Mouse (Mus musculus) heart, embryonic 14.5 days (tissue): Measurements from ENCODE around the gene Lhb. TPM values are rescaled to one million over a fixed set of nuclear protein-coding genes. Genes with fewer than 3 reads are reported as not detected.
A peak's percentile ranks its signal among the peaks of the same experiment; 100 is the strongest.

Experiments
- ATAC-seq: fragments of 200-750 bp; cut with Nextera tagmentation; 2 replicates; pipeline ENCODE4 v1.8.0; 2017; ENCODE audit warnings: low read depth, moderate TSS enrichment; ENCODE audit not compliant: insufficient number of reproducible peaks, insufficient read depth, low FRiP score
- H3K27ac ChIP-seq, 2 experiments: fragments of 200-500 bp in 1 of 2; fragments of 300-500 bp in 1 of 2; sonication (generic) in 1 of 2; replicated peaks in 1 of 2; 2 replicates each; pipeline ENCODE4 v1.5.1; 2012 to 2014; ENCODE audit warnings: low read depth in 2 of 2, low read length in 2 of 2, control low read depth in 1 of 2, mild to moderate bottlenecking in 1 of 2, mixed read lengths in 1 of 2; ENCODE audit not compliant: control insufficient read depth in 1 of 2, insufficient read depth in 1 of 2
- H3K27me3 ChIP-seq: fragments of 300-500 bp; sonication (generic); 2 replicates; pipeline ENCODE4 v1.6.1; 2014; ENCODE audit warnings: mild to moderate bottlenecking, low read length, control low read depth; ENCODE audit not compliant: control insufficient read depth, insufficient read depth
- H3K36me3 ChIP-seq: fragments of 300-500 bp; sonication (generic); 2 replicates; pipeline ENCODE4 v1.6.1; 2014; ENCODE audit warnings: mild to moderate bottlenecking, control low read depth, low read length, mixed read lengths; ENCODE audit not compliant: control insufficient read depth, insufficient read depth
- H3K4me1 ChIP-seq, 2 experiments: fragments of 200-500 bp in 1 of 2; fragments of 300-500 bp in 1 of 2; sonication (generic) in 1 of 2; 2 replicates each; pipeline ENCODE4 v1.6.1; 2012 to 2014; ENCODE audit warnings: low read length in 2 of 2, control low read depth in 1 of 2, mixed read lengths in 1 of 2; ENCODE audit not compliant: control insufficient read depth in 2 of 2, insufficient read depth in 2 of 2
- H3K4me2 ChIP-seq: fragments of 300-500 bp; sonication (generic); 2 replicates; pipeline ENCODE4 v1.6.1; 2014; ENCODE audit warnings: mild to moderate bottlenecking, low read length
- H3K4me3 ChIP-seq, 2 experiments: fragments of 200-500 bp in 1 of 2; fragments of 300-500 bp in 1 of 2; sonication (generic) in 1 of 2; 2 replicates each; pipeline ENCODE4 v1.5.1; 2012 to 2014; ENCODE audit warnings: low read length in 2 of 2, mild to moderate bottlenecking in 2 of 2, control low read depth in 1 of 2, low read depth in 1 of 2, moderate library complexity in 1 of 2; ENCODE audit not compliant: control insufficient read depth in 1 of 2, insufficient read depth in 1 of 2
- H3K9ac ChIP-seq: fragments of 300-500 bp; sonication (generic); 2 replicates; pipeline ENCODE4 v1.6.1; 2014; ENCODE audit warnings: mild to moderate bottlenecking, low read length
- H3K9me3 ChIP-seq: fragments of 300-500 bp; sonication (generic); 2 replicates; pipeline ENCODE4 v1.6.1; 2016; ENCODE audit warnings: low read length, control low read depth; ENCODE audit not compliant: control insufficient read depth
- WGBS: fragments of 180-500 bp; shearing (Covaris S2); extraction: QIAGEN DNeasy Blood & Tissue Kit; methylation state at CpG from one replicate; pipeline ENCODE4 v1.1.7; 2014; 5-methylcytosine and 5-hydroxymethylcytosine counted together
- polyA plus RNA-seq: library from polyadenylated mRNA; unstranded; fragments of >200 nt; fragmentation: Nextera tagmentation; extraction: Ambion mirVana; gene quantifications from 2 replicates; pipeline ENCODE4 v1.2.1, GENCODE M21; 2014

Lhb gene
- not detected in 2 replicates for polyA plus RNA-seq

DNA sequence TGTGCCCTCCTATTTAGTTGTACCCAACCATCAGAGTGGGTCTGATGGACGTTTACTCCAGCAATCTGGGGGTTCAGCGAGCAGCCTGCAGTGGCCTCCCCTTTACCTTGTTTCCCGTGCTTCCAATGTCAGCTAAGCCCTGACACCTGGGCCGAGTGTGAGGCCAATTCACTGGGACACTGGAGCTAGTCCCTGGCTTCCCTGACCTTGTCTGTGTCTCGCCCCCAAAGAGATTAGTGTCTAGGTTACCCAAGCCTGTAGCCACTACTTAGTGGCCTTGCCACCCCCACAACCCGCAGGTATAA lies at the start of gene Lhb:
Gene Lhb (plus strand): TSS at position 206 of the 305 bp plus-strand sequence.
- peaks cover 51% of the 10 kb centered on the region for H3K27me3 ChIP-seq
- H3K4me1 ChIP-seq: peaks cover 4 to 6% of the 10 kb centered on the region in 2 experiments; a peak in 1 of 4 replicates
- H3K9ac ChIP-seq: no peak within 1 kb of the TSS
- 55% methylated on average over 6 of the region's 6 CpGs for WGBS
- H3K4me3 ChIP-seq: no peak within 1 kb of the TSS
- no peak within 1 kb of the TSS for H3K27ac ChIP-seq
- H3K4me2 ChIP-seq: no peak within 1 kb of the TSS
- H3K36me3 ChIP-seq: peaks cover 51% of the 10 kb centered on the region
- H3K9me3 ChIP-seq: no peaks in the 10 kb centered on the region
- no peak for ATAC-seq

- no peak for ATAC-seq
Measured at GRCm38 (mm10) chr7:45372371-45372770, 48.2 kb upstream of the Lhb start.

DNA sequence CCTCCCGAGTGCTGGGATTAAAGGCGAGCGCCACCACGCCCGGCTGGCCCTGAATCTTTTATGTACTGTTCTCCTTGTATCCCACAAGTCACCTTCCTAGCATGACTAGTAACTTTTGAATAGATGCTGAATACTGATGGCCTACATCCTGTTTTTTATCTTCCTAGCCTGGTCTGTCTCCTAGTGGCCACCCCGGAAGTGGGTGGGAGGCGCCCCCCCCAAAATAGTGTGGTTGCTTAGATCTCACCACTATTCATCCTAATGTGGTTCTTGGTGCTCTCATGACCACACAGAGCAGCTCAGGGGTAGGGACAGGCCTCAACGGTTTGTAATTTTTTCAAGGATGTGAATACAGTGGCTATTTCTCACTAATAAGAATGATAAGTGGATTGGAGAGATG lies 46.0 kb upstream of the Lhb start:
- H3K4me3 ChIP-seq: no peak overlapping the region
- H3K27me3 ChIP-seq: peaks cover 3% of the 10 kb centered on the region
- no peak overlapping the region for H3K27ac ChIP-seq
- H3K9me3 ChIP-seq: no peaks in the 10 kb centered on the region
- WGBS: 92% methylated on average over 8 of the region's 8 CpGs
- H3K36me3 ChIP-seq: peaks cover 74% of the 10 kb centered on the region
- H3K4me2 ChIP-seq: no peak overlapping the region
- ATAC-seq: no peak
- H3K4me1 ChIP-seq: peaks cover 3 to 20% of the 10 kb centered on the region in 2 experiments; a peak in 3 of 4 replicates
- no peak overlapping the region for H3K9ac ChIP-seq

More at GRCm38 (mm10) chr7:45372371-45372770, 48.2 kb upstream of the Lhb start:
- Histone ChIP-seq H3K27me3 (peaks cover 20% of the 10 kb centered on the region), H3K4me2 (no peak overlapping the region), H3K9me3 (no peaks in the 10 kb centered on the region), H3K9ac (no peak overlapping the region), H3K4me1 (peaks cover 10 to 25% of the 10 kb centered on the region in 2 experiments), H3K27ac (no peak overlapping the region), H3K4me3 (no peak overlapping the region), H3K36me3 (peaks cover 52% of the 10 kb centered on the region)
- 59% methylated on average over 5 of the region's 5 CpGs for WGBS

DNA sequence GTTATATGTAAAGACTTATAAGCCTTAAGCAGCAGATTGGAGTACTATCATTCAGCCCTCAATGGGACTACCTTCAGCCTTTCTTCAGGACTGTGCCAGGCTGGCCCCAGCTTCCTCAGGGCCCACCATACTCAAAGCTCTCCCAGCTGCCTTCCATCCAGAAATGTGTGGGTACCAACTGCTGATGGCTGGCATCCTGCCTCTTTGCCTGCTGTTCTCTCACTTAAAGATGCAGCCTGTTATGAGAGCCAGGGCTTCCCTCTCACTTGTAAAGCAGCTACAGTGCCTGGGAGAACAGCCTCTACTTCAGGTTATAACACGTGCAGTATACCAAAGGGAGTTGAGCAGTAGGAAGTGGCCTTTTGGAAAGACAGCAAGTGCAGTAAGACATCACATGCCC lies 44.6 kb upstream of the Lhb start:
- 94% methylated on average over 1 of the region's 1 CpGs for WGBS
- Histone ChIP-seq H3K27me3 (no peaks in the 10 kb centered on the region), H3K4me2 (no peak overlapping the region), H3K4me1 (peaks cover 0 to 6% of the 10 kb centered on the region in 2 experiments; a peak in 1 of 4 replicates), H3K9me3 (no peaks in the 10 kb centered on the region), H3K4me3 (no peak overlapping the region), H3K27ac (no peak overlapping the region), H3K9ac (no peak overlapping the region), H3K36me3 (peaks cover 89% of the 10 kb centered on the region)
- no peak for ATAC-seq

DNA sequence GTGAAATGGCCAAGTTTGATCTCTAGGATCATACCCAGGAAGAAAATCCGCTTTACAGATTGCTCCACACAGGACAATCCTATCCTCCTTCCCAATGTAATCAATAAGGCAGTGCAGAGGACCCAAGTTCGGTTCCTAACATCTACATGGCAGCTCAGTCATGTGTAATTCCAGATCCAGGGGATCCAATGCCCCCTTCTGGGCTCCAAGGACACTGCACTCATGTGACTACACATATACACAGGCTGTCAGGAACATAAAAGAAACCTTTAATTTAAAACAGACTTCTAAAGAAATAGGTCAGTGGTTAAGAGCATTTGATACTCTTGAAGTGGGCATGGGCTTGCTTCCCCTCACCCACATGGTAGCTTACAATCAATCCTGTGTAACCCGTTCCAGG lies 34.5 kb upstream of the Lhb start:
- H3K36me3 ChIP-seq: peaks cover 100% of the 10 kb centered on the region
- no peak for ATAC-seq
- H3K4me2 ChIP-seq: no peak overlapping the region
- H3K27me3 ChIP-seq: no peaks in the 10 kb centered on the region
- no peak overlapping the region for H3K27ac ChIP-seq
- no peaks in the 10 kb centered on the region for H3K9me3 ChIP-seq
- 90% methylated on average over 3 of the region's 3 CpGs for WGBS
- H3K4me1 ChIP-seq: peaks cover 0 to 8% of the 10 kb centered on the region in 2 experiments; a peak in 1 of 4 replicates
- no peak overlapping the region for H3K9ac ChIP-seq
- H3K4me3 ChIP-seq: no peak overlapping the region

GRCm38 (mm10) chr7:45395129-45395541 lies 25.5 kb upstream of the Lhb start:
- peak; percentile 66 for ATAC-seq
- H3K9ac ChIP-seq: peak overlapping the region; percentile 90
- H3K27me3 ChIP-seq: no peaks in the 10 kb centered on the region
- peak overlapping the region; percentile 95 for H3K27ac ChIP-seq
- peaks cover 34% of the 10 kb centered on the region for H3K36me3 ChIP-seq
- H3K4me1 ChIP-seq: peaks cover 7 to 20% of the 10 kb centered on the region in 2 experiments
- peak overlapping the region; percentile 63 to 80 for H3K4me3 ChIP-seq
- peak overlapping the region; percentile 88 for H3K4me2 ChIP-seq
- WGBS: 1% methylated on average over 18 of the region's 20 CpGs
- H3K9me3 ChIP-seq: no peaks in the 10 kb centered on the region

DNA sequence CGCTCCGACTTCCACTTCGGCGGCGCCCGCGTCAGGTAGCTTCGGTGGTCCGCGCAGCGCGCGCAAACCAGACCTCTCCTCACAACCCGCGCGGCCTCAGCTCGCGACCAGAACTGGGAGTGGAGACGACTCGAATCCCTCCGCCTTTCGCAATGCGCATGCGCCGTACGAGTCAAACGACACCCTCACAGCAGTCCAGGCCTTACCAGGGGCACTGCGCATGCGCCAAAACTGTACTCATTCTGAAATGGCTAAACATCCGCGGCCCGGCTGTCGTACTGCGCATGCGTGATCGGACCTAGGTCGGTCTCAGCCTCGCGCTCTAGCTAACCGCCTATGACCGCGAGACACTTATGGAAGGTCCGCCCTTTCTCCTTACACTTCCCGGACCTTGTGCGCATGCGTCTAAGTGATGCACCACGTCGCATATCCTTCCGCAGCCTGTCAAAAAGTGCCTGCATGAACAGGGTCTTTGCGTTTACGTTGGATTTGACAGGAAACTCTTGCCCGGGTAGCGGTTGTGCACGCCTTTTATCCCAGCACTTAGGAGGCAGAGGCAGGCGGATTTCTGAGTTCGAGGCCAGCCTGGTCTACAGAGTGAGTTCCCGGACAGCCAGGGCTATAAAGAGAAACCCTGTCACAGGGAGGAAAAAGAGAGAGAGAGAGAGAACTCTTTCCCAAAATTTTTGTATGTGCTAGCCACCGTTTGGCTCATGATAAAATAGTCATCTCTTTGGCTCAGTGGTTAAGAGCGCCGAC lies 24.9 kb upstream of the Lhb start, which contains the start of gene Snrnp70:
Gene Snrnp70 (minus strand): TSS at position 165 of the 759 bp plus-strand sequence.
- peak within 1 kb of the TSS; percentile 95 for H3K27ac ChIP-seq
- WGBS: under 1% methylated on average over 60 of the region's 60 CpGs
- H3K4me1 ChIP-seq: peaks cover 7 to 20% of the 10 kb centered on the region in 2 experiments

More for the DNA sequence above, 24.9 kb upstream of the Lhb start, which contains the start of gene Snrnp70:
- H3K4me2 ChIP-seq: peak within 1 kb of the TSS; percentile 88
- H3K36me3 ChIP-seq: peaks cover 28% of the 10 kb centered on the region
- H3K27me3 ChIP-seq: no peaks in the 10 kb centered on the region
- H3K9me3 ChIP-seq: no peaks in the 10 kb centered on the region
- H3K4me3 ChIP-seq: peak within 1 kb of the TSS; percentile 63 to 80
- peak; percentile 97 for ATAC-seq
- peak within 1 kb of the TSS; percentile 90 for H3K9ac ChIP-seq
